Mouse (Mus musculus): ENCODE data around the gene H2-DMb2. TPM values are rescaled to one million over a fixed set of nuclear protein-coding genes. Genes with fewer than 3 reads are reported as not detected.

H2-DMb2 gene
- 3.3 and 5.5 TPM in 2 replicates for total RNA-seq (2017)

GRCm38 (mm10) chr17:34143033-34143432 is at the start of gene H2-DMb2:
H2-DMb2 (plus strand) TSS chr17:34143307.
- ATAC-seq (replicated peaks; ENCODE audit: low read depth, poor library complexity, severe bottlenecking), result peak; percentile 77

- no peak for ATAC-seq (replicated peaks; ENCODE audit: low read depth, poor library complexity, severe bottlenecking)
These were observed 48.6 kb upstream of the H2-DMb2 start for GRCm38 (mm10) chr17:34094283-34095035.

- ATAC-seq (replicated peaks; ENCODE audit: low read depth, poor library complexity, severe bottlenecking), result 0 out of 2 replicates have a peak, but pooled peaks have one; percentile 20
These were observed 46.6 kb upstream of the H2-DMb2 start for GRCm38 (mm10) chr17:34096497-34097010.

- ATAC-seq (replicated peaks; ENCODE audit: low read depth, poor library complexity, severe bottlenecking), result no peak
These were observed 45.8 kb upstream of the H2-DMb2 start for GRCm38 (mm10) chr17:34097272-34097671.

- no peak for ATAC-seq (replicated peaks; ENCODE audit: low read depth, poor library complexity, severe bottlenecking)
These were observed 44.2 kb upstream of the H2-DMb2 start for GRCm38 (mm10) chr17:34098709-34099479.

- no peak for ATAC-seq (replicated peaks; ENCODE audit: low read depth, poor library complexity, severe bottlenecking)
These were observed 43.6 kb upstream of the H2-DMb2 start for GRCm38 (mm10) chr17:34099531-34099930.

- no peak for ATAC-seq (replicated peaks; ENCODE audit: low read depth, poor library complexity, severe bottlenecking)
These were observed 41.9 kb upstream of the H2-DMb2 start for GRCm38 (mm10) chr17:34101185-34101584.

- ATAC-seq (replicated peaks; ENCODE audit: low read depth, poor library complexity, severe bottlenecking), result peak; percentile 82
These were observed 41.5 kb upstream of the H2-DMb2 start for GRCm38 (mm10) chr17:34101604-34102032.

GRCm38 (mm10) chr17:34102831-34103230 is 40.3 kb upstream of the H2-DMb2 start:
- no peak for ATAC-seq (replicated peaks; ENCODE audit: low read depth, poor library complexity, severe bottlenecking)

GRCm38 (mm10) chr17:34104804-34105203 is 38.3 kb upstream of the H2-DMb2 start:
- ATAC-seq (replicated peaks; ENCODE audit: low read depth, poor library complexity, severe bottlenecking), result no peak

- no peak for ATAC-seq (replicated peaks; ENCODE audit: low read depth, poor library complexity, severe bottlenecking)
These were observed 36.6 kb upstream of the H2-DMb2 start for GRCm38 (mm10) chr17:34106555-34106954.

GRCm38 (mm10) chr17:34107109-34107867 is 35.8 kb upstream of the H2-DMb2 start:
- ATAC-seq (replicated peaks; ENCODE audit: low read depth, poor library complexity, severe bottlenecking), result no peak

- no peak for ATAC-seq (replicated peaks; ENCODE audit: low read depth, poor library complexity, severe bottlenecking)
These were observed 34.6 kb upstream of the H2-DMb2 start for GRCm38 (mm10) chr17:34108460-34108859.

GRCm38 (mm10) chr17:34109038-34109805 is 33.9 kb upstream of the H2-DMb2 start:
- ATAC-seq (replicated peaks; ENCODE audit: low read depth, poor library complexity, severe bottlenecking), result peak; percentile 36; the same call in 1 of the 2 replicates

GRCm38 (mm10) chr17:34109806-34110195 is 33.3 kb upstream of the H2-DMb2 start:
- ATAC-seq (replicated peaks; ENCODE audit: low read depth, poor library complexity, severe bottlenecking), result peak; percentile 13; the same call in 1 of the 2 replicates

GRCm38 (mm10) chr17:34110309-34110708 is 32.8 kb upstream of the H2-DMb2 start:
- no peak for ATAC-seq (replicated peaks; ENCODE audit: low read depth, poor library complexity, severe bottlenecking)

- ATAC-seq (replicated peaks; ENCODE audit: low read depth, poor library complexity, severe bottlenecking), result no peak
These were observed 29.0 kb upstream of the H2-DMb2 start for GRCm38 (mm10) chr17:34114114-34114513.

- ATAC-seq (replicated peaks; ENCODE audit: low read depth, poor library complexity, severe bottlenecking), result no peak
These were observed 26.3 kb upstream of the H2-DMb2 start for GRCm38 (mm10) chr17:34116736-34117370.

All from common myeloid progenitor, adult 5-6 weeks (primary cell).